Mouse (Mus musculus) lung, adult 2 months (tissue): ENCODE measurements around the gene 1110008L16Rik.

Experiments used
- CTCF ChIP-seq: fragments of 200-500 bp; IDR thresholded peaks from 2 replicates; pipeline ENCODE4 v1.5.1; 2011; ENCODE audit warnings: mild to moderate bottlenecking, low read length, control low read depth; ENCODE audit not compliant: insufficient read depth
- POLR2A ChIP-seq: fragments of 200-500 bp; IDR thresholded peaks from 2 replicates; pipeline ENCODE4 v1.6.1; 2011; ENCODE audit warnings: low read depth, mild to moderate bottlenecking, control low read depth, low read length, borderline replicate concordance; ENCODE audit errors: extremely low read depth

GRCm38 (mm10) chr12:55399128-55399677 is 99.8 kb downstream of the 1110008L16Rik start:
- TF ChIP-seq POLR2A: no peak
- no peak for TF ChIP-seq CTCF
